Mouse (Mus musculus): ENCODE measurements at regions not wholly inside any gene's neighbourhood (a gene's known extent, or its start where the extent isn't known, plus 50 kb on each side); places are given as distances from the start of the nearest gene placed in this dataset.

- Histone ChIP-seq H3K9me3 (no peaks in the 10 kb centered on the region), H3K27ac (no peak overlapping the region), H3K9ac (no peak overlapping the region), H3K4me2 (no peak overlapping the region), H3K4me1 (peaks cover 6% of the 10 kb centered on the region; the same call in 1 of the 2 replicates), H3K27me3 (no peaks in the 10 kb centered on the region), H3K4me3 (no peak overlapping the region), H3K36me3 (no peaks in the 10 kb centered on the region)
- no peak for ATAC-seq (ENCODE audit: insufficient number of reproducible peaks, insufficient read depth, low FRiP score, low TSS enrichment, low read depth)
- 85% methylated on average over 3 of the region's 3 CpGs for WGBS
Measured at GRCm38 (mm10) chr13:110599666-110600065, 204.8 kb downstream of the Plk2 start.

GRCm38 (mm10) chr13:110600377-110600776 lies 205.5 kb downstream of the Plk2 start:
- no peaks in the 10 kb centered on the region for H3K9me3 ChIP-seq
- no peaks in the 10 kb centered on the region for H3K36me3 ChIP-seq
- H3K4me3 ChIP-seq: no peak overlapping the region
- H3K9ac ChIP-seq: no peak overlapping the region
- H3K4me2 ChIP-seq: no peak overlapping the region
- peaks cover 6% of the 10 kb centered on the region; the same call in 1 of the 2 replicates for H3K4me1 ChIP-seq
- H3K27me3 ChIP-seq: no peaks in the 10 kb centered on the region
- 79% methylated on average over 9 of the region's 9 CpGs for WGBS
- no peak overlapping the region for H3K27ac ChIP-seq
- no peak for ATAC-seq (ENCODE audit: insufficient number of reproducible peaks, insufficient read depth, low FRiP score, low TSS enrichment, low read depth)

- WGBS: 68% methylated on average over 5 of the region's 5 CpGs
- H3K4me1 ChIP-seq: peaks cover 6% of the 10 kb centered on the region; the same call in 1 of the 2 replicates
- no peaks in the 10 kb centered on the region for H3K27me3 ChIP-seq
- no peak overlapping the region for H3K4me2 ChIP-seq
- H3K4me3 ChIP-seq: no peak overlapping the region
- no peaks in the 10 kb centered on the region for H3K9me3 ChIP-seq
- no peaks in the 10 kb centered on the region for H3K36me3 ChIP-seq
- ATAC-seq (ENCODE audit: insufficient number of reproducible peaks, insufficient read depth, low FRiP score, low TSS enrichment, low read depth): no peak
- H3K27ac ChIP-seq: no peak overlapping the region
- no peak overlapping the region for H3K9ac ChIP-seq
Measured at GRCm38 (mm10) chr13:110601352-110601751, 206.5 kb downstream of the Plk2 start.

- ATAC-seq (ENCODE audit: insufficient number of reproducible peaks, insufficient read depth, low FRiP score, low TSS enrichment, low read depth): no peak
- Histone ChIP-seq H3K4me3 (no peak overlapping the region), H3K27me3 (no peaks in the 10 kb centered on the region), H3K4me1 (peaks cover 6% of the 10 kb centered on the region; the same call in 1 of the 2 replicates), H3K4me2 (no peak overlapping the region), H3K36me3 (no peaks in the 10 kb centered on the region), H3K9me3 (no peaks in the 10 kb centered on the region), H3K9ac (no peak overlapping the region), H3K27ac (no peak overlapping the region)
- 85% methylated on average over 6 of the region's 6 CpGs for WGBS
Measured at GRCm38 (mm10) chr13:110601840-110602239, 207.0 kb downstream of the Plk2 start.

GRCm38 (mm10) chr13:110602894-110603293 lies 208.0 kb downstream of the Plk2 start:
- no peaks in the 10 kb centered on the region for H3K27me3 ChIP-seq
- ATAC-seq (ENCODE audit: insufficient number of reproducible peaks, insufficient read depth, low FRiP score, low TSS enrichment, low read depth): no peak
- WGBS: 71% methylated on average over 1 of the region's 1 CpGs

GRCm38 (mm10) chr13:110619010-110619409 lies 224.2 kb downstream of the Plk2 start:
- WGBS: 82% methylated on average over 6 of the region's 6 CpGs
- H3K36me3 ChIP-seq: no peaks in the 10 kb centered on the region
- H3K4me3 ChIP-seq: no peak overlapping the region
- ATAC-seq (ENCODE audit: insufficient number of reproducible peaks, insufficient read depth, low FRiP score, low TSS enrichment, low read depth): no peak
- no peaks in the 10 kb centered on the region for H3K9me3 ChIP-seq
- H3K9ac ChIP-seq: no peak overlapping the region
- H3K4me2 ChIP-seq: no peak overlapping the region
- H3K27me3 ChIP-seq: no peaks in the 10 kb centered on the region
- no peak overlapping the region for H3K27ac ChIP-seq
- H3K4me1 ChIP-seq: no peaks in the 10 kb centered on the region

More at GRCm38 (mm10) chr13:110602894-110603293, 208.0 kb downstream of the Plk2 start:
- no peaks in the 10 kb centered on the region for H3K36me3 ChIP-seq
- H3K9ac ChIP-seq: no peak overlapping the region
- H3K9me3 ChIP-seq: no peaks in the 10 kb centered on the region
- H3K4me3 ChIP-seq: no peak overlapping the region
- H3K4me1 ChIP-seq: peaks cover 6% of the 10 kb centered on the region; the same call in 1 of the 2 replicates
- H3K4me2 ChIP-seq: no peak overlapping the region
- no peak overlapping the region for H3K27ac ChIP-seq

GRCm38 (mm10) chr13:110627136-110627535 lies 232.3 kb downstream of the Plk2 start:
- 57% methylated on average over 6 of the region's 6 CpGs for WGBS

GRCm38 (mm10) chr13:110627732-110628131 lies 232.9 kb downstream of the Plk2 start:
- H3K27me3 ChIP-seq: no peaks in the 10 kb centered on the region
- no peak overlapping the region for H3K9ac ChIP-seq
- 78% methylated on average over 9 of the region's 9 CpGs for WGBS
- H3K4me2 ChIP-seq: no peak overlapping the region
- no peaks in the 10 kb centered on the region for H3K4me1 ChIP-seq
- ATAC-seq (ENCODE audit: insufficient number of reproducible peaks, insufficient read depth, low FRiP score, low TSS enrichment, low read depth): no peak
- H3K9me3 ChIP-seq: no peaks in the 10 kb centered on the region
- no peak overlapping the region for H3K27ac ChIP-seq
- H3K36me3 ChIP-seq: no peaks in the 10 kb centered on the region
- no peak overlapping the region for H3K4me3 ChIP-seq

More at GRCm38 (mm10) chr13:110627136-110627535, 232.3 kb downstream of the Plk2 start:
- no peaks in the 10 kb centered on the region for H3K27me3 ChIP-seq
- no peak overlapping the region for H3K9ac ChIP-seq
- H3K9me3 ChIP-seq: no peaks in the 10 kb centered on the region
- no peak for ATAC-seq (ENCODE audit: insufficient number of reproducible peaks, insufficient read depth, low FRiP score, low TSS enrichment, low read depth)
- H3K4me1 ChIP-seq: no peaks in the 10 kb centered on the region
- no peak overlapping the region for H3K4me3 ChIP-seq
- H3K27ac ChIP-seq: no peak overlapping the region
- H3K36me3 ChIP-seq: no peaks in the 10 kb centered on the region
- H3K4me2 ChIP-seq: no peak overlapping the region

- 82% methylated on average over 1 of the region's 1 CpGs for WGBS
Measured at GRCm38 (mm10) chr13:110628201-110628600, 233.4 kb downstream of the Plk2 start.

GRCm38 (mm10) chr13:110633261-110633781 lies 238.5 kb downstream of the Plk2 start:
- no peak for ATAC-seq (ENCODE audit: insufficient number of reproducible peaks, insufficient read depth, low FRiP score, low TSS enrichment, low read depth)
- Histone ChIP-seq H3K4me3 (no peak overlapping the region), H3K36me3 (no peaks in the 10 kb centered on the region), H3K4me2 (no peak overlapping the region), H3K27me3 (no peaks in the 10 kb centered on the region), H3K4me1 (no peaks in the 10 kb centered on the region), H3K9ac (no peak overlapping the region), H3K27ac (no peak overlapping the region), H3K9me3 (no peaks in the 10 kb centered on the region)
- WGBS: 72% methylated on average over 3 of the region's 3 CpGs

More at GRCm38 (mm10) chr13:110628201-110628600, 233.4 kb downstream of the Plk2 start:
- no peaks in the 10 kb centered on the region for H3K4me1 ChIP-seq
- H3K9me3 ChIP-seq: no peaks in the 10 kb centered on the region
- no peaks in the 10 kb centered on the region for H3K27me3 ChIP-seq
- H3K9ac ChIP-seq: no peak overlapping the region
- no peaks in the 10 kb centered on the region for H3K36me3 ChIP-seq
- no peak overlapping the region for H3K4me2 ChIP-seq
- no peak for ATAC-seq (ENCODE audit: insufficient number of reproducible peaks, insufficient read depth, low FRiP score, low TSS enrichment, low read depth)
- H3K4me3 ChIP-seq: no peak overlapping the region
- no peak overlapping the region for H3K27ac ChIP-seq

- Histone ChIP-seq H3K4me3 (no peak overlapping the region), H3K4me2 (no peak overlapping the region), H3K9ac (no peak overlapping the region), H3K27ac (no peak overlapping the region), H3K9me3 (no peaks in the 10 kb centered on the region), H3K36me3 (no peaks in the 10 kb centered on the region), H3K4me1 (no peaks in the 10 kb centered on the region), H3K27me3 (no peaks in the 10 kb centered on the region)
- no peak for ATAC-seq (ENCODE audit: insufficient number of reproducible peaks, insufficient read depth, low FRiP score, low TSS enrichment, low read depth)
- WGBS: 79% methylated on average over 1 of the region's 1 CpGs
Measured at GRCm38 (mm10) chr13:110633899-110634298, 239.1 kb downstream of the Plk2 start.

- WGBS: 79% methylated on average over 3 of the region's 3 CpGs
- H3K36me3 ChIP-seq: no peaks in the 10 kb centered on the region
- 0 out of 2 replicates have a peak, but pooled peaks cover 5% of the 10 kb centered on the region for H3K4me1 ChIP-seq
- H3K9me3 ChIP-seq: no peaks in the 10 kb centered on the region
- ATAC-seq (ENCODE audit: insufficient number of reproducible peaks, insufficient read depth, low FRiP score, low TSS enrichment, low read depth): no peak
- no peak overlapping the region; the same call in 1 of the 2 replicates for H3K27ac ChIP-seq
- no peaks in the 10 kb centered on the region for H3K27me3 ChIP-seq
- H3K4me2 ChIP-seq: no peak overlapping the region
- no peak overlapping the region for H3K4me3 ChIP-seq
- no peak overlapping the region for H3K9ac ChIP-seq
Measured at GRCm38 (mm10) chr13:110642792-110643191, 247.9 kb downstream of the Plk2 start.

Data from embryonic facial prominence, embryonic 13.5 days (tissue).